Mouse (Mus musculus) erythroblast, embryonic 14.5 days (primary cell): Measurements from ENCODE around the gene Syce1. TPM values are rescaled to one million over a fixed set of nuclear protein-coding genes. Genes with fewer than 3 reads are reported as not detected.

Source experiments
- H3K27me3 ChIP-seq: 2 replicates; pipeline ENCODE4 v1.6.1; 2012; ENCODE audit warnings: inconsistent platforms; ENCODE audit not compliant: control insufficient read depth
- H3K36me3 ChIP-seq: 2 replicates; pipeline ENCODE4 v1.6.1; 2012; ENCODE audit warnings: mild to moderate bottlenecking, inconsistent platforms; ENCODE audit not compliant: control insufficient read depth
- H3K4me1 ChIP-seq: 2 replicates; pipeline ENCODE4 v1.6.1; 2012; ENCODE audit warnings: inconsistent platforms; ENCODE audit not compliant: control insufficient read depth
- H3K4me3 ChIP-seq: replicated peaks from 2 replicates; pipeline ENCODE3; 2012; ENCODE audit warnings: moderate library complexity, mild to moderate bottlenecking, inconsistent platforms
- H3K9me3 ChIP-seq: 2 replicates; pipeline ENCODE4 v1.6.1; 2012; ENCODE audit warnings: low read length, inconsistent platforms, mixed read lengths; ENCODE audit not compliant: control insufficient read depth
- GATA1 ChIP-seq: IDR thresholded peaks from 2 replicates; pipeline ENCODE4 v1.6.1; 2012; ENCODE audit warnings: low read length, inconsistent platforms, mixed read lengths
- TAL1 ChIP-seq: IDR thresholded peaks from 3 replicates; pipeline ENCODE4 v1.6.1; 2012; ENCODE audit warnings: low read length, inconsistent platforms, mixed read lengths
- polyA plus RNA-seq: library from polyadenylated mRNA; stranded (reverse); fragments of >175 nt; gene quantifications from 2 replicates; pipeline ENCODE4 v1.2.3, GENCODE M21; 2012

Syce1 gene
- polyA plus RNA-seq, result 0.05 TPM in 1 of 2 replicates, not detected in the other

GRCm38 (mm10) chr7:140787406-140788052, at the start of gene Syce1:
Syce1 (minus strand) TSS chr7:140787852.
- Histone ChIP-seq H3K36me3 (no peaks in the 10 kb centered on the region), H3K4me3 (no peak within 1 kb of the TSS), H3K27me3 (no peaks in the 10 kb centered on the region), H3K4me1 (no peaks in the 10 kb centered on the region), H3K9me3 (peaks cover 3% of the 10 kb centered on the region; the same call in 1 of the 2 replicates)
- no peak for TF ChIP-seq GATA1
- no peak for TF ChIP-seq TAL1

- no peak for TF ChIP-seq GATA1
- no peak for TF ChIP-seq TAL1
- peaks cover 19% of the 10 kb centered on the region for H3K27me3 ChIP-seq
These were observed 48.8 kb upstream of the Syce1 start for GRCm38 (mm10) chr7:140836243-140837115.

GRCm38 (mm10) chr7:140835758-140836087, 48.1 kb upstream of the Syce1 start:
- TF ChIP-seq TAL1, result no peak
- TF ChIP-seq GATA1, result no peak
- H3K9me3 ChIP-seq, result no peaks in the 10 kb centered on the region
- H3K36me3 ChIP-seq, result no peaks in the 10 kb centered on the region
- no peak overlapping the region for H3K4me3 ChIP-seq
- H3K4me1 ChIP-seq, result peaks cover 10% of the 10 kb centered on the region
- H3K27me3 ChIP-seq, result peaks cover 13% of the 10 kb centered on the region

More at GRCm38 (mm10) chr7:140836243-140837115, 48.8 kb upstream of the Syce1 start:
- no peak overlapping the region for H3K4me3 ChIP-seq
- H3K4me1 ChIP-seq, result peaks cover 10% of the 10 kb centered on the region
- no peaks in the 10 kb centered on the region for H3K36me3 ChIP-seq
- H3K9me3 ChIP-seq, result no peaks in the 10 kb centered on the region

GRCm38 (mm10) chr7:140834968-140835757, 47.5 kb upstream of the Syce1 start, which contains the start of gene Urah:
Urah (plus strand) TSS chr7:140835018.
- H3K4me3 ChIP-seq, result peak within 1 kb of the TSS; percentile 21
- no peaks in the 10 kb centered on the region for H3K36me3 ChIP-seq
- H3K27me3 ChIP-seq, result peaks cover 8% of the 10 kb centered on the region
- TF ChIP-seq GATA1 (no peak), TAL1 (no peak)
- peaks cover 10% of the 10 kb centered on the region for H3K4me1 ChIP-seq
- H3K9me3 ChIP-seq, result no peaks in the 10 kb centered on the region

GRCm38 (mm10) chr7:140833341-140833740, 45.7 kb upstream of the Syce1 start:
- Histone ChIP-seq H3K4me3 (no peak overlapping the region), H3K9me3 (no peaks in the 10 kb centered on the region), H3K4me1 (peaks cover 10% of the 10 kb centered on the region), H3K36me3 (no peaks in the 10 kb centered on the region), H3K27me3 (peaks cover 2% of the 10 kb centered on the region)
- TF ChIP-seq GATA1 (no peak), TAL1 (no peak)

GRCm38 (mm10) chr7:140831447-140831846, 43.8 kb upstream of the Syce1 start:
- Histone ChIP-seq H3K4me3 (no peak overlapping the region), H3K4me1 (peaks cover 10% of the 10 kb centered on the region), H3K9me3 (no peaks in the 10 kb centered on the region), H3K27me3 (no peaks in the 10 kb centered on the region; the same call in 1 of the 2 replicates), H3K36me3 (no peaks in the 10 kb centered on the region)
- TF ChIP-seq GATA1 (no peak), TAL1 (no peak)

DNA sequence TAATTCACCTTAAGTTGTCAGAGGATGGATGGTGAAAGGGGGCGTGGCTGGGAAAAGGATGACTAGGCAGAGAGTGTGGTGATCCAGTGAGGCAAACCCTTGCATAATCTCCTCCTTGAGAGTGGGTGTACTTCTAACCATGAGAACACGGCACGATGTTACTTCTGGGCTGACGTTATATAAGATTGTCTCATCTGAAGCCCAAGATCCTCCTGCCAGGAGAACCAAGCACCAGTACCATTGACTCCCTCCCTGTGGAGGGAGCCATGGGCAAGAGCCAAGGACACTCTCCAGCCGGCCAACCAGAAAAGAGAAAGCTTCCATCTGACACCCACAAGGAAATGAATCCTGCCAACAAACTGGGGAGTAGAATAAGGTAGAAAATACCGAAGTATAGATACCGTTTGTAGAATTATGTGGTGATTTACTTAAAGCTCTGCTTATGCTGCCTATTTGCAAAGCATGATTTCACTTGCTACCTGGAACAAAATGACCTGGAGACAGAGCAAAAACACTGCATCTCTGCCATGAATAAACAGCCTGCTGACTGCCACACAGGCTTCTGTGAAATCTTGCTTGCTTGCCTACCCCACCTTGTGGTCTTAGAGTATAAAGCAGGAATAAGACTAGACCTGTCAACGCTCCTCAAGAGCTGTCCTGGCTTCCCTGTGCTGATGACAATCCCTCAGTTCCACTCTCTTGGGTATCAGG, 40.7 kb upstream of the Syce1 start:
- Histone ChIP-seq H3K4me3 (no peak overlapping the region), H3K36me3 (no peaks in the 10 kb centered on the region), H3K27me3 (no peaks in the 10 kb centered on the region; the same call in 1 of the 2 replicates), H3K9me3 (no peaks in the 10 kb centered on the region), H3K4me1 (no peaks in the 10 kb centered on the region)
- no peak for TF ChIP-seq GATA1
- TF ChIP-seq TAL1, result no peak

GRCm38 (mm10) chr7:140822731-140823130, 35.1 kb upstream of the Syce1 start:
- Histone ChIP-seq H3K9me3 (no peaks in the 10 kb centered on the region), H3K36me3 (no peaks in the 10 kb centered on the region), H3K27me3 (peaks cover 4% of the 10 kb centered on the region; the same call in 1 of the 2 replicates), H3K4me1 (peaks cover 7% of the 10 kb centered on the region), H3K4me3 (no peak overlapping the region)
- no peak for TF ChIP-seq TAL1
- no peak for TF ChIP-seq GATA1
